Mouse (Mus musculus): ENCODE measurements at regions not wholly inside any gene's neighbourhood (a gene's known extent, or its start where the extent isn't known, plus 50 kb on each side); places are given as distances from the start of the nearest gene placed in this dataset.

DNA sequence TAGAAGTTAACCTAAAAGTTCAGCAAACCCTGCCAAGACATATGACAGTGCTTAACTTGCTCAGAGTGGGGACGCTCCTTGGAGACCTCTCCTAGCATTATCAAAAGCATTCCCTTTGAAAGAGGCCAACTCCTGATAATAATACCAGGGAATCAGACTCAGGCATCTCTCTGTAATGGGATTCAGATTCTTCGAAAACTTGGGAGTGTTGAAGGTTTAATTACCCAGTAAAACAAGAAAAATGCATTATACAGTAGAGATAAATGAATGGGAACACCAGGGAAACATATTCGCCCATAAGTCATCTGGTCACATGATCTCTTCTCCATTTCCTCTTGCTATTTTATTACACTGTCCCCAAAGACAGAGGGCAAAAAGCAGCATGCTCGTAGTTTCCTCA is 274.3 kb upstream of the BC052040 start:
- DNase-seq (ENCODE audit: low spot score): no peak

DNA sequence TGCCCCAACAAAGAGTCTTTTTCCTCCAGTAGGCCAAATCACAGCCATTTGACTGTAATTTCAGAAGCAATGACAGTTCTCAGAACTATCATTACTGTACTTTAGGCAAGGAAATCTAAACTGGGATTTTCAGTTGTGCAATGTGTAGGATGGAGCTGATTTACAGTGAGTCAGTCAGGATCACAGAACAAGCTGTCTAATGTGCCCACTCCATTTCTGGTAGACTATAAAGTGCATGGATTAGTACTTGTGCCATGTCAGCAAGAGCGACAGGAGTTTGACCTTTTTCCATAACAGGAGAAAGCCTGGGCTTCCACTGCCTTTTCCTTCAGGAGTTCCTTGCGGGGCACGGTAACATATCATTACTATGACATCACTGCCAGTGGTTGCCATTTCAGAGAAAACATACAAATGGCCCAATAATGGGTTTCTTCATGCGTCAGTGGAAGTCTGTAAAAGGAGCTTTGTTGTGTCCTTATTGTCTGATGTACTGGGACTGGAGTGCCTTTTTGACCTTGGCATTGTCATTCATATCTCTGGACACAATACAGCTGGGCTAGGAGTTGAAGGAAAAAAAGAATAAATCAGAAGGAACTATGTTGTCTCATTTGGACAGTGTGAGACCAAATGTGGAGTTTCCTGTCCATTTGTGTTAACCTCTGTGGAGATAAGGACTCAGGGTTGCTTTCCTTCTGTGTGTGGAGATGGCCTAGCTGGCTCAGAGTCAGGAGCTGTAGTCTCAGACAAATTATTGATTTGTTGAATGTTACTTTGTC is 271.5 kb upstream of the BC052040 start:
- DNase-seq (ENCODE audit: low spot score): no peak

GRCm38 (mm10) chr2:115318551-115318950 is 263.0 kb upstream of the BC052040 start:
- DNase-seq (ENCODE audit: low spot score): no peak

GRCm38 (mm10) chr2:115322582-115322981 is 258.9 kb upstream of the BC052040 start:
- DNase-seq (ENCODE audit: low spot score): no peak

DNA sequence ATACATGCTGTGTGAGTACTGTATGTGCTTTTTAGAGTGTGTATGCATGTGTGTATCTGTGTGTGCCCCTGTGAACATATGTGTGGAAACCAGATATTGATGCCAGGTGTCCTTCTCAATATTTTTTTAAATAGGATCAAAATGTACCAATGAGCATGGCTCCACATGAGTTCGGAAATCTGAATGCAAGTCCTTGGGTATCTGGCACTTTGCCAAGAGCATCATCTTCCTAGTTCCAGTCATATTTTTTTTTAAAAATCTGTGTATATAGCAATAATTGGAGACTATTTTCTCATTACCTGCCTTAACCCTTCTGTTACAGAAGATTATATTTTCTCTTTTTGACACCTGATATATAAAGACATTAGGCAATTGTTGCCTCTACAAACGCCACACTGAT is 255.0 kb upstream of the BC052040 start:
- no peak for DNase-seq (ENCODE audit: low spot score)

DNA sequence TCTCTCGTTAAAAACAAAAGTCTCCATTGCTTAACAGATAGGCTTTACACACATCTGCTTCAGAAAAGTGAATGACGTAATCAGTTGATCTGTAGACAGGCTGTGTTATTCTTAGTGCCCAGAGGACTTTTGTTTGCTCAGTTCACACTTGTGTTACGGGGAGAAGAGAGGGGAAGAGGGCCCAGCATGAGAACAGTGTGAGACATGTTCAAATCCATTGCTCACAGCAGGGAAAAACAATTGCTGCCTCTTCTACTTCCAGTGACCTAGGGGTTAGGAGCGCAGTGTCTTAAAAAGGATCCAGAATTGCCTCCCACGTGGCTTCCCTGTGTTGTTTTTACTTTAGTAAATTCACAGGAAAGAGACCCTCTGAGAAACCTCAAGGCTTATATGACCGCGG is 243.3 kb upstream of the BC052040 start:
- no peak for DNase-seq (ENCODE audit: low spot score)

DNA sequence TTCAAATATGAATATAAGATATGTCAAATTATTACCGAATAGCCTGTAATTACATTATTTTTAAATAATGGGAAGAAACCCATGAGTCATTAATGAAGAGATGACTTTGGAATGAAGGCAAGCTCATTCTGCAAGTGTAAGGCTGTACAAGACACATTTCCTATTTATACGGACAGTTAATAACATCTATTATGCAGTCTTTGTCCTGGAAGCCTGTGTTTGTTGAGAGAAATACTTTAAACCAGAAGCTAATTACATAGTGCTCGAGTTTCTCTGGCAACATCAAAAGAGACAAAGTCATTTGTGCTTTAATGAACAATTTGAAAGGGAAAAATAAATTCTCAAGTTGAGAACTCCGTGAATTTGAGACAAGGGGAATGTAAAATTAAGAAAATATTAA is 242.5 kb upstream of the BC052040 start:
- DNase-seq (ENCODE audit: low spot score): no peak

- no peak for DNase-seq (ENCODE audit: low spot score)
These were observed 239.2 kb upstream of the BC052040 start for GRCm38 (mm10) chr2:115342360-115342759.

GRCm38 (mm10) chr2:115346551-115346950 is 235.0 kb upstream of the BC052040 start:
- no peak for DNase-seq (ENCODE audit: low spot score)

DNA sequence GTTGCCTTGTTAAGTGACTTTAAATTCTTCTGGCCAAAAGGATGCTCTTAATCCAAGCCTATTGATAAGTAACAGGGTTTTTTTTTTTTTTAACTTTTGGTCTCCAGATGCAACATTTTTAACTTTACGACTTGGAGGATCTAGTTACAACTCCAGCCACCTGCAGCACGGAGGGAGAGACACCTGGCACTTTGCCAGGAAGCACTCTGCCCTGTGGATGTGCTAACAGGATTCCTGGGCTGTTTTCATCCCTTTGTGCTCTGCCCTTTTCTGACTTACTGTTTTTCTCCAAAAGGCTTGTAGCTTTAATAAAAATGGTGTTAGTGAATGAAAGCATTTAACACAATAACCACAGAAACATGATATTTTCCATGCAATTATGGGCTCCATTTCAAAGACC is 233.3 kb upstream of the BC052040 start:
- no peak for DNase-seq (ENCODE audit: low spot score)

- DNase-seq (ENCODE audit: low spot score): no peak
These were observed 210.4 kb upstream of the BC052040 start for GRCm38 (mm10) chr2:115371072-115371471.

DNA sequence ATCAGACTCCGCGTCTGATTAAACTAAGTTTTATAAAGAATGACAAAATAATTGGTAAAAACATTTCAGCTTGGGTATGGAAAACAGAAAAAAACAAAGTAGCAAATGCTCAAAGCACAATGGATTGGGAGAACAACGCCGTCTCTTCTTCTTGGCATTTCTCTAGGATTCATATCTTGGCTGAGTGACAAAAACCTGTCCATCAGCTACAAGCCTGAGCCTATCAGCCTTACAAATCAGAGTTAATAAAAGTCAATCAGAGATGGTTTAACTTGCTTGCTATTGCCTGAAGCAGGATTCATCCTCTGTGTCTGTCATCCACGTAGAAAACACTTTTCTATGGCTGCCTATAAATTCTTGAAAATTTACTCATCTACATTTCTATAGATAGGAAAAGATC is 206.2 kb upstream of the BC052040 start:
- DNase-seq (ENCODE audit: low spot score): no peak

DNA sequence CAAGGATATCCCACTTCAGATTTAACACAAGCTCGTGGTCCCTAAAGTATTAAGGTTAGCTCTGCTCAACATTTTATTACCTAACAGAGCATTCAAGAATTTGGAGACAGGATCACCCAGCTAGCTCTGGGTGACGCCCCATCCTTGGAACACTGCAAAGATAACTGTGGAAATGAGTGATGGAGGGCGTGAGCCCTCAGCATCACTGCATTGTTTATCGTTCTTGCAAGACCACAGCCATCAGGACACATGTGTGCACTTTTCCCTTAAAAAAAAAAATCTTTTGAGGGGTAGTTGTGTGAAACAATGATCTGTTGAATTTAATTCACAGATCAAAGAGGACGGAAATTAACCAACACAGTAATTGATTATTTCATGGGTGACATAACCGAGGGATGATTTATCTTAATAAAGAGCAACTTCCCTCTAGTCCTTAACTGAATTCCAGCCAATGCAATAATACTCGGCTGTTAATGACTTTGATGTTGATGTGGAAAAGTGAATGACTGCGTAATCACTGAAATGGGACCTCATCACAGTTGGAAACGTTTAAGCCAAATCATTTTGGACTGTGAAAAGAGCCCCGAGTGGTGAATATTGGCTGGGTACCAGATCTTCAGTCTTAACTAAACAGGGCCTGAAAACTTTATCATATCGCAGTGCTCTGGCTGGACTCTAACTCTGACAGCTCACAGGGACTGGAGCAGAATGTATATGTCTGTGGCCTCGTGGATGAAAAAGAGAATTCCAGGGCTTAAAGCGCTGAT is 196.9 kb upstream of the BC052040 start:
- no peak for DNase-seq (ENCODE audit: low spot score)

DNA sequence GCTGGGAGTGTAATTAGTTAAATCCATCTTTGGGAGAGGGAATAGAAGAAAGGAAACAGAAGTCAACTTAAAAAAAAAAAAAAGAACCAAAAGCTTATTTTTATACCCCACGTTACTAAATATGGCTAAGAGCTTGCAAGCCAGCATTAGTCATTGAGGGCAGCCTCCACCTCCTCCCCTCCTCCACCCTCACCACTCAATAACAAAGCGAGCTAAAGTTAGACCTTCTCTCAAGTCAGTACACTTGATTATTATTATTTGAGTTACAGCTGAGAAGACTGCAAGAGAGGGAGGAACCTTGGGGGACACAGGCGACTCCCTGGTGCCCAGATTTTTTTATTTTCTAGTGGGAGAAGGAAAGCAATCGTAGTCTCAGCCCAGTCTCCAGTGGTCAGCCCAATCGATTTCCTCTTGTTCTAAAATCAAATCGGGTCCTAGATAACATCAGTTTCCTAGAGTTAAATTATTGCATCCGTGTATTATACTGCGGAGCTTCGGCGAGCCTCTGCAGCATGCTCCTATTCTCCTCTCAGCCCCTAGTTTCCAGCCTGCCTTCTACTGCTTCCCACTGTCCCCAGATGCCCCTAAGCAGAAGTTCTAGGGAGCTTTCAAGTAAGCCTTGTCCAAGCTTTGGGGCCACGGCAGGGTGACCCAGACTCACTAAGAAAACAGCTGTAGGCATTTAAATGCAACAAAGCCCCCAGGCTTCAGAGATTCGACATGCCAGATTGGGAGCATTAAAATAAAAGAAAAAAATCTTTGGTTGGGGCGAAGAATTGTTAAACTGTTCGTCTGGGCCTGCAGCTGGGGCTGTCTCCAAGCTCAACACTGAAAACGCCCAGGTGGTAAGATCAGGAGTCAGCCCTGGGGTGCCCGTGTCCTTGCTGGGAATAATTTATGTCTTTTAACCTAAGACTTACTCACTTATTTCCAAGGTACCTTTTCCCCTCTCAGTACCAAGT is 196.0 kb upstream of the BC052040 start:
- DNase-seq (ENCODE audit: low spot score): no peak

DNA sequence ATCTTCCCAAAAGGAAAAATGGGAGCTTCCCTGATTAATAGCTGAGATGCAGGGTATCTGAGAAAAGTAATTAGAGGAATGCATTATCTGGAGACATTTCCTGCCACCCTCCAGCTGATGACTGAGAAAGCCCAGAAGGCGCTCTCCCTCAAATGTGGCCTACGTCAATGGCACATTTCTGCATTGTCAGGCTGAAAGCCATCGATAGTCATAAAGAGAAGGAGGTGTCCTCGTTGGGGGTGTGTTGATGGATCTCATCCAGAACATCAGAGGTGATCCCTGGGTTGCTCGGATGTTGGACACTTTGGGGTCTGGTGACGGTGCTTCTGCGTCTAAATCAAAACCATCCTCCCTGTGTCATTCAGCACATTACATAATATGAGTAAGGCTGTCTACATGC is 189.9 kb upstream of the BC052040 start:
- DNase-seq (ENCODE audit: low spot score): no peak

DNA sequence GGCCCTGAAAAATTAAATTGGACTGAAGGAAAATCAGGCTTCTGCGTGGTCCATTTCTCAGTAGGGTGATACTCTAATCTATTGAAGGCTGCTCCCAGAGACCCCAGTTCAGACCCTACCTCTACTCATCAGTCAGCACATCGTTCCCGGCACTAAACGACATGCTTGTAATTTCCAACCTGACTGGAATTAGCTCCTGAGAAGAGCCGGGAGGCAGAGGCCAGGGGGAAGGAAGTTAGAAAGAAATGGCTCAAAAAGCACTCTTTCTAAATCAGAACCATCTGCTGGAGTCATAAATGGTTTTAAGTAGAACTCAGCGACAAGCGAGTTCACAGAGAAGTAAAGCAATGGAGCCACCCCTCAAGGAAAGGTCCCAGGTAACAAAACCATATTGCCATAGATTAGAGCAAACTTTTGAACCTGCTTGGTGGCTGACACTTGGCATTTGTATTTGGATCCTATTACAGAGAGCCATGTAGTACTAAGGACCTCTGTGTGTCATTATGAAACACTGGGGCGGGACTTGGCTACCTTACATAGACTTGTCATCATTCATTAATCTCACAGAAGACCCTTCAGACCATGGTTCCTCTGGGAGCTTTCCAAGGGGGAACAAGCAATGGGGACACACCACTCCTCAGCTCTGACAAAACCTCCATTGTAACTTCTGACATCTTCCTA is 189.3 kb upstream of the BC052040 start:
- no peak for DNase-seq (ENCODE audit: low spot score)

- DNase-seq (ENCODE audit: low spot score): no peak
These were observed 187.4 kb upstream of the BC052040 start for GRCm38 (mm10) chr2:115394091-115394490.

DNA sequence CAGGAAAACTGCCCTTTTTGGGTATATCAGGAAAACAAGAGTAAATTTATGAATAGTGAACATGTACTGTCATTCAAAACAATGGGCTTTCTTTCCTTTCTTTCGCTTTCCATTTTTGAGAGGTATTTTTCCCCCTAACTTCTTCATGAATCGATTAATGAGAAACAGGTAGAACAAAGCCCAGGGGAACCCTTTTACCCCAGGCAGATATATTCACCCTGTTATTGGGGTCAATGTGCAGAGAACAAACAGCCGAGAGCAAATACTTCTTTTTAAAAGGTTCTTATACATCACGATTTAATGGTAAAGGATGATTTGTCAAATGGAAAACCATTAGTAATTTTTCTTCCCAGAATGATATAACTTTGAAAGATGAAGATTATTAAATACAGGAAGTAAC is 183.0 kb upstream of the BC052040 start:
- no peak for DNase-seq (ENCODE audit: low spot score)

- DNase-seq (ENCODE audit: low spot score): no peak
These were observed 182.3 kb upstream of the BC052040 start for GRCm38 (mm10) chr2:115399107-115399740.

- DNase-seq (ENCODE audit: low spot score): no peak
These were observed 181.4 kb upstream of the BC052040 start for GRCm38 (mm10) chr2:115399987-115400550.
